Mouse (Mus musculus) mesoderm, embryonic 11.5 days (tissue): ENCODE data around the gene Cpxm1.

Experiments
- DNase-seq: peaks from one replicate; pipeline ENCODE4 v3.0.0-alpha.2; 2012; ENCODE audit warnings: low read depth, low spot score

The Cpxm1 gene

GRCm38 (mm10) chr2:130397186-130397985, at the start of gene Cpxm1:
Cpxm1 (minus strand) TSS chr2:130397574.
- peak; percentile 74 for DNase-seq

- no peak for DNase-seq
Measured at GRCm38 (mm10) chr2:130442162-130442561, 44.8 kb upstream of the Cpxm1 start.

- DNase-seq: no peak
Measured at GRCm38 (mm10) chr2:130439840-130440480, 42.6 kb upstream of the Cpxm1 start.

GRCm38 (mm10) chr2:130438861-130439260, 41.5 kb upstream of the Cpxm1 start:
- DNase-seq: no peak

GRCm38 (mm10) chr2:130436769-130437168, 39.4 kb upstream of the Cpxm1 start:
- DNase-seq: no peak

GRCm38 (mm10) chr2:130433152-130433551, 35.8 kb upstream of the Cpxm1 start:
- DNase-seq: peak; percentile 59

- no peak for DNase-seq
Measured at GRCm38 (mm10) chr2:130432157-130432556, 34.8 kb upstream of the Cpxm1 start.

- DNase-seq: no peak
Measured at GRCm38 (mm10) chr2:130430484-130430883, 33.1 kb upstream of the Cpxm1 start.

GRCm38 (mm10) chr2:130429851-130430250, 32.5 kb upstream of the Cpxm1 start:
- DNase-seq: no peak

GRCm38 (mm10) chr2:130425112-130425511, 27.7 kb upstream of the Cpxm1 start:
- DNase-seq: no peak

GRCm38 (mm10) chr2:130424126-130424853, 26.9 kb upstream of the Cpxm1 start, which contains the start of the genes Vps16 and Pced1a:
Vps16 (plus strand) TSS chr2:130424339.
Pced1a (minus strand) TSS chr2:130424701.
- peak; percentile 92 for DNase-seq

GRCm38 (mm10) chr2:130423397-130424125, 26.2 kb upstream of the Cpxm1 start:
- peak; percentile 84 for DNase-seq

- no peak for DNase-seq
Measured at GRCm38 (mm10) chr2:130421781-130422620, 24.6 kb upstream of the Cpxm1 start.

GRCm38 (mm10) chr2:130414094-130414856, 16.9 kb upstream of the Cpxm1 start:
- no peak for DNase-seq

- DNase-seq: no peak
Measured at GRCm38 (mm10) chr2:130412775-130413174, 15.4 kb upstream of the Cpxm1 start.

- peak; percentile 88 for DNase-seq
Measured at GRCm38 (mm10) chr2:130411558-130412495, 14.5 kb upstream of the Cpxm1 start.

GRCm38 (mm10) chr2:130408194-130408593, 10.8 kb upstream of the Cpxm1 start:
- peak; percentile 63 for DNase-seq

GRCm38 (mm10) chr2:130406178-130406577, 8.8 kb upstream of the Cpxm1 start, which contains the start of gene Tmem239:
Tmem239 (plus strand) TSS chr2:130406478.
- DNase-seq: no peak

- no peak for DNase-seq
Measured at GRCm38 (mm10) chr2:130404939-130405338, 7.6 kb upstream of the Cpxm1 start, which contains the start of the genes Gm28372 and 1700020A23Rik. Gm28372 (plus strand) TSS chr2:130405239. 1700020A23Rik (plus strand) TSS chr2:130405259.
